Mouse (Mus musculus) kidney, postnatal 10 days (tissue): ENCODE measurements at regions not wholly inside any gene's neighbourhood (a gene's known extent, or its start where the extent isn't known, plus 50 kb on each side); places are given as distances from the start of the nearest gene placed in this dataset.

Source experiments
- DNase-seq: peaks from one replicate; pipeline ENCODE4 v3.0.0; 2021; ENCODE audit warnings: mixed read lengths

GRCm38 (mm10) chr16:51315608-51316007 is 715.4 kb upstream of the Cblb start:
- DNase-seq = peak; percentile 25

- no peak for DNase-seq
These were observed 698.8 kb upstream of the Cblb start for GRCm38 (mm10) chr16:51332262-51332661.

GRCm38 (mm10) chr16:51334972-51335371 is 696.1 kb upstream of the Cblb start:
- DNase-seq = no peak

DNA sequence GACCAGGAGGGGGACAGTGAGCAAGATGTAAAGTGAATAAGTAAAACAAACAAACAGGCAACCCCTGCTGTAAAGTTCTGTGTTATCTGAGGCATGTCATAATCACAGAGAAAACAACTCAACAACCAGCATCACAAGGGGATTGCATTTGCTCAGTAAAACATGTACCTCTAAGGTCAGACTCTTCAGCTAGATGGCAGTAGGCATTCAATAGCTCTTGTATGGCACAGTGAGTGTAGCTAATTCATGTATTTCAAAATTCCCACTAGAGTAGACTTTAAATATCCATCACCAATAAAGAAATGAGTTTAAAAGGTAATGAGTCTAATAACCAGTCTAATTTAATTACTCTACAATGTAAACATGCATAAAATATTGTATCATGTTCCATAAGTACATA is 683.9 kb upstream of the Cblb start:
- no peak for DNase-seq

GRCm38 (mm10) chr16:51352151-51352550 is 678.9 kb upstream of the Cblb start:
- DNase-seq = no peak

- no peak for DNase-seq
These were observed 677.2 kb upstream of the Cblb start for GRCm38 (mm10) chr16:51353791-51354190.

- no peak for DNase-seq
These were observed 661.0 kb upstream of the Cblb start for GRCm38 (mm10) chr16:51370070-51370469.

DNA sequence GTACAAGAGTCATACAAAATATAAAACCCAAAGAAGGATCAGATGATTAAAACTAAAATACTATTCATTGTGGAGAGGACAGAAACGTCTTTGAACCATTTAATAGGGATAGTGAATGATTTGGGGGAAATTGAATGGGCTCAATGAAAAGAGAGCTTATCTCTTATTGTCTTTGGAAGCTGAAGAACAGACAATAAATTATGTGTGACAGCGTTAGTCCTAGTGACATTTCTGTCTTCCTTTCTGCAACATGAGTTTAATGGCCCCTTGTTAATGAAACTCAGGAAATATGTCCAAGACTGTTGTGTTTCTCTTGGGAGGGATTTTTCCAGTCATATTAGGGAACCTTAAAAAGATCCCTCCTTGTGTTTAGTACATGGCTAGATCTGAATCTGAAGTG is 644.6 kb upstream of the Cblb start:
- no peak for DNase-seq

DNA sequence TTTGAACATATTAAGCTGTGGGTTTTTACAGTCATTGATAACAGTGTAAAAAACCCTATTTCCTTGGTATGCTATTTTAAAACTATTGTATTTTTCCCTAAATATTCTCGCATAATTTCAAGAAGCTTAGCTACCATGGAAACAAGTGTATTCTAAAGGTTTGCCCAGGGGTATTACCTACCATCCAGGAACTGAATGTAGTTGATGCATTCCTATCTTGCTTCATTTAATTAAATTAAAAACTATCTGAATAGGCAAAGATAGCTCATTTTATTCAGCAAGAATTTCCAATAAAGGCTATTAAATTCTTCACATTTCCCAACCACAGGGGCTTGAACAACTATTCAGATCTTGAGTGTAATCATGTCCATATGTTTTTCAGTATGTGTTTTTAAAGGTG is 643.5 kb upstream of the Cblb start:
- no peak for DNase-seq

GRCm38 (mm10) chr16:51393871-51394270 is 637.2 kb upstream of the Cblb start:
- DNase-seq = no peak
